In the genomic region with DNA sequence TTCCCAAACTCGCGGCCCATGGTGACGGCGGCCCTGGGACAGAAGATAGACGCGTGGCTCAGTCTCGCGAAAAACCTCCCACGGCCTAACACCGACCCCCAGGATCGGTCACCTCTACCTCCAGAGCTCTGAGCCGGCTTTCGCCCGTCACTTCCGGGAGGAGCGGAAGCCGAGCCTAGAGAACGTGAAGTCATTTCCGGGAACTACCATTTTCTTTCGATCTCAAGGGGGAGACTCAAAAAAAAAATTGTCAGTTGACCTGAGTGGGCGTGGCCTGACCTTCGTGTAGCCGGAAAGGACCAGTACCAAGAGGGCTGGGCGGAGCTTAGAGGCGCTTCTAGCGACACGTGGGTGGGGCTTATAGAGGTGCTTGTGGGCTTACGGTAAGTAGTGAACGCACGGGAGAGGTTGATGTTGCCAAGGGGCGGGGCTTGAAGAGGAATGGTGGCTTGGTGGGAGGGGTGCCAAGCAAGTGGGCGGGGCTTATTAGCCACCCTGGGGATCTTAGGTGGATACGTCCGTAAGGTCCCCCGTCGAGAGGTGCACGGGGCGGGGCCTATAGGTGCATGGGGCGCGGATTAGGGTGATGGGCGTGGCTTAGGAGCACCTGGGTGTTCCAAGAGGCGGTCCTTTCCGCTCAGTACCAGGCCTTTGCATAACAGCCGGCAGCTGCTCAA, we compare ENCODE assay signal across 8 mouse cellular contexts. TPM values are rescaled to one million over a fixed set of nuclear protein-coding genes. Genes with fewer than 3 reads are reported as not detected.
A peak's percentile ranks its signal among the peaks of the same experiment; 100 is the strongest.
DNase-seq lines count a peak whose midpoint lies in the region; ATAC-seq and TF ChIP-seq lines count a peak whose summit lies in the region.

Uqcrq (minus strand) TSS at position 162 of the 677 bp plus-strand sequence.
Gdf9 (plus strand) TSS at position 354 of the 677 bp plus-strand sequence.

- H3K9ac ChIP-seq in CH12.LX (ENCODE audit: insufficient read depth, low read depth), result peak within 1 kb of the TSS; percentile 99
- H3K9ac ChIP-seq in forebrain, embryonic 11.5 days (ENCODE audit: low read length), result peak within 1 kb of the TSS; percentile 86
- peak within 1 kb of the TSS; percentile 97 for H3K9ac ChIP-seq in heart, embryonic 16.5 days (ENCODE audit: low read length)
- peak within 1 kb of the TSS; percentile 87 for H3K9ac ChIP-seq in liver, embryonic 15.5 days
- peak within 1 kb of the TSS; percentile 86 for H3K9ac ChIP-seq in neural tube, embryonic 12.5 days

- TF ChIP-seq CTCF in CH12.LX (conservative IDR thresholded peaks at IDR 0.05 in 1 of 2, IDR thresholded peaks at IDR 0.05 in 1 of 2; ENCODE audit: low read depth in 2 of 2, low read length in 2 of 2), result no peak

- WGBS in forebrain, embryonic 11.5 days, result under 1% methylated on average over 44 of the region's 44 CpGs
- under 1% methylated on average over 44 of the region's 44 CpGs for WGBS in heart, embryonic 16.5 days
- under 1% methylated on average over 44 of the region's 44 CpGs for WGBS in liver, embryonic 15.5 days (ENCODE audit: insufficient replicate concordance)
- under 1% methylated on average over 44 of the region's 44 CpGs for WGBS in neural tube, embryonic 12.5 days

- dilution Hi-C loops in CH12.LX (cut with MboI; ENCODE audit: extremely low pct_ligation_motif_present, extremely low pct_unique_long_range_greater_than_20kb, low sequenced_read_pairs), result no loop called here

- TF ChIP-seq EP300 in CH12.LX (IDR thresholded peaks at IDR 0.05; ENCODE audit: low read length), result no peak

- TF ChIP-seq RAD21 in CH12.LX (IDR thresholded peaks at IDR 0.05; ENCODE audit: low read depth, low read length), result no peak

- H3K27ac ChIP-seq in CH12.LX (ENCODE audit: insufficient read depth, low read depth), result peak within 1 kb of the TSS; percentile 92
- peak within 1 kb of the TSS; percentile 50 for H3K27ac ChIP-seq in forebrain, embryonic 11.5 days (ENCODE audit: low read depth, low read length)
- H3K27ac ChIP-seq in heart, embryonic 16.5 days (ENCODE audit: low read length), result peak within 1 kb of the TSS; percentile 94
- peak within 1 kb of the TSS; percentile 90 for H3K27ac ChIP-seq in liver, embryonic 15.5 days (replicated peaks)
- peak within 1 kb of the TSS; percentile 32; the same call in 1 of the 2 replicates for H3K27ac ChIP-seq in neural tube, embryonic 12.5 days

- peak; percentile 95 for ATAC-seq in forebrain, embryonic 11.5 days (replicated peaks; ENCODE audit: low FRiP score)
- peak; percentile 96 for ATAC-seq in heart, embryonic 16.5 days (replicated peaks; ENCODE audit: extremely low read depth, insufficient read depth, low FRiP score)
- ATAC-seq in liver, embryonic 15.5 days (ENCODE audit: insufficient read depth), result peak; percentile 87
- ATAC-seq in neural tube, embryonic 12.5 days (ENCODE audit: low FRiP score, low read depth), result peak; percentile 96

- H3K36me3 ChIP-seq in CH12.LX (replicated peaks in 1 of 2; ENCODE audit: control insufficient read depth in 1 of 2, insufficient read depth in 1 of 2, low read length in 1 of 2), result peaks cover 12 to 29% of the 10 kb centered on the region in 2 experiments
- H3K36me3 ChIP-seq in forebrain, embryonic 11.5 days (ENCODE audit: control insufficient read depth, insufficient read depth, low read length), result no peaks in the 10 kb centered on the region; the same call in 1 of the 2 replicates
- peaks cover 9% of the 10 kb centered on the region for H3K36me3 ChIP-seq in heart, embryonic 16.5 days (ENCODE audit: control insufficient read depth, insufficient read depth)
- peaks cover 14% of the 10 kb centered on the region for H3K36me3 ChIP-seq in liver, embryonic 15.5 days (replicated peaks)
- peaks cover 15% of the 10 kb centered on the region for H3K36me3 ChIP-seq in neural tube, embryonic 12.5 days

- peaks cover 3% of the 10 kb centered on the region for H3K27me3 ChIP-seq in CH12.LX (replicated peaks)
- H3K27me3 ChIP-seq in forebrain, embryonic 11.5 days (ENCODE audit: control insufficient read depth, insufficient read depth, low read length), result no peaks in the 10 kb centered on the region
- no peaks in the 10 kb centered on the region for H3K27me3 ChIP-seq in heart, embryonic 16.5 days (ENCODE audit: control insufficient read depth, insufficient read depth, low read length)
- H3K27me3 ChIP-seq in liver, embryonic 15.5 days, result no peaks in the 10 kb centered on the region
- no peaks in the 10 kb centered on the region for H3K27me3 ChIP-seq in neural tube, embryonic 12.5 days (replicated peaks)

- peak within 1 kb of the TSS; percentile 85 for H3K4me2 ChIP-seq in CH12.LX (ENCODE audit: insufficient read depth, low read depth, poor library complexity, severe bottlenecking)
- peak within 1 kb of the TSS; percentile 85 for H3K4me2 ChIP-seq in forebrain, embryonic 11.5 days (ENCODE audit: low read depth, low read length, severe bottlenecking)
- peak within 1 kb of the TSS; percentile 89 for H3K4me2 ChIP-seq in heart, embryonic 16.5 days (ENCODE audit: low read depth, low read length)
- H3K4me2 ChIP-seq in liver, embryonic 15.5 days, result peak within 1 kb of the TSS; percentile 87
- H3K4me2 ChIP-seq in neural tube, embryonic 12.5 days (replicated peaks), result peak within 1 kb of the TSS; percentile 81

- H3K79me2 ChIP-seq in CH12.LX (replicated peaks; ENCODE audit: control insufficient read depth, extremely low read depth, insufficient read depth, poor library complexity, severe bottlenecking), result peaks cover 18% of the 10 kb centered on the region

- peak within 1 kb of the TSS; percentile 91 to 100 (median 98) for H3K4me3 ChIP-seq in CH12.LX (replicated peaks in 1 of 3; ENCODE audit: low read depth in 2 of 3, low read length in 2 of 3, poor library complexity in 1 of 3)
- peak within 1 kb of the TSS; percentile 97 for H3K4me3 ChIP-seq in forebrain, embryonic 11.5 days (ENCODE audit: low read depth, low read length)
- peak within 1 kb of the TSS; percentile 96 for H3K4me3 ChIP-seq in heart, embryonic 16.5 days (ENCODE audit: low read length)
- H3K4me3 ChIP-seq in liver, embryonic 15.5 days (replicated peaks), result peak within 1 kb of the TSS; percentile 96
- peak within 1 kb of the TSS; percentile 92 for H3K4me3 ChIP-seq in neural tube, embryonic 12.5 days

- peaks cover 8 to 21% of the 10 kb centered on the region in 2 experiments for H3K4me1 ChIP-seq in CH12.LX (ENCODE audit: control insufficient read depth in 1 of 2, insufficient read depth in 2 of 2)
- peaks cover 3% of the 10 kb centered on the region; the same call in 1 of the 2 replicates for H3K4me1 ChIP-seq in forebrain, embryonic 11.5 days (replicated peaks; ENCODE audit: control insufficient read depth, insufficient read depth, low read length)
- H3K4me1 ChIP-seq in heart, embryonic 16.5 days (ENCODE audit: control insufficient read depth, insufficient read depth, low read length), result peaks cover 12% of the 10 kb centered on the region
- H3K4me1 ChIP-seq in liver, embryonic 15.5 days (replicated peaks), result peaks cover 48% of the 10 kb centered on the region
- peaks cover 8% of the 10 kb centered on the region for H3K4me1 ChIP-seq in neural tube, embryonic 12.5 days

- peak; percentile 93 for TF ChIP-seq POLR2A in CH12.LX (IDR thresholded peaks at IDR 0.05; ENCODE audit: low read depth, low read length)

- DNase-seq in CH12.LX (ENCODE audit: extremely low read depth), result peak; percentile 100
- peak; percentile 100 for DNase-seq in c-Kit-positive CD71-positive TER-119-negative erythroid progenitor cells, embryonic 14.5 days (ENCODE audit: low read depth)
- peak; percentile 98 for DNase-seq in forebrain, embryonic 11.5 days (ENCODE audit: low spot score)
- DNase-seq in kidney, postnatal 36 days, result peak; percentile 100
- peak; percentile 100 for DNase-seq in telencephalon, adult 2 months (ENCODE audit: low read depth, low spot score)

- in situ Hi-C loops in CH12.LX (cut with MboI; ENCODE audit: low pct_ligation_motif_present, low pct_unique_long_range_greater_than_20kb, low sequenced_read_pairs), result no loop called here

- no peaks in the 10 kb centered on the region for H3K9me3 ChIP-seq in CH12.LX (replicated peaks; ENCODE audit: low read length)
- no peaks in the 10 kb centered on the region for H3K9me3 ChIP-seq in forebrain, embryonic 11.5 days (ENCODE audit: control insufficient read depth, low read length)
- no peaks in the 10 kb centered on the region for H3K9me3 ChIP-seq in heart, embryonic 16.5 days (replicated peaks; ENCODE audit: control insufficient read depth, low read length)
- H3K9me3 ChIP-seq in liver, embryonic 15.5 days (replicated peaks), result no peaks in the 10 kb centered on the region
- no peaks in the 10 kb centered on the region for H3K9me3 ChIP-seq in neural tube, embryonic 12.5 days

TF ChIP-seq in CH12.LX, 34 proteins besides CTCF, POLR2A, EP300 and RAD21 (continues in another document):
- no peak; the same call in 1 of the 2 replicates for TF ChIP-seq GABPA (IDR thresholded peaks at IDR 0.05; ENCODE audit: insufficient replicate concordance, low read depth, low read length)
- TF ChIP-seq ZC3H11A (IDR thresholded peaks at IDR 0.05; ENCODE audit: low read depth, low read length), result no peak
- TF ChIP-seq IRF4 (IDR thresholded peaks at IDR 0.05; ENCODE audit: low read depth, low read length), result no peak
- TF ChIP-seq ETS1 (conservative IDR thresholded peaks at IDR 0.05; ENCODE audit: low read depth, low read length), result peak; percentile 37; the same call in 1 of the 2 replicates
- TF ChIP-seq SMC3 (IDR thresholded peaks at IDR 0.05; ENCODE audit: low read depth, low read length), result no peak
- 0 out of 2 replicates have a peak, but pooled peaks have one; percentile 6 for TF ChIP-seq USF2 (conservative IDR thresholded peaks at IDR 0.05; ENCODE audit: low read depth, low read length)
- 0 out of 2 replicates have a peak, but pooled peaks have one; percentile 14 for TF ChIP-seq ZMIZ1 (IDR thresholded peaks at IDR 0.05; ENCODE audit: low read depth, low read length)

RNA-seq across cellular contexts. Expression of gene Uqcrq, which starts in this region (rescaled TPM):
- total RNA-seq in CH12.LX (2012; rRNA removed) (103 and 120 TPM in 2 replicates), CH12.LX (2014; rRNA removed) (136 and 168 TPM in 2 replicates)
- polyA plus RNA-seq in CH12.LX (2012; ENCODE audit: insufficient read length, low read depth), result 642 and 765 TPM in 2 replicates
- 564 and 579 TPM in 2 replicates for polyA plus RNA-seq in forebrain, embryonic 11.5 days (2014; fragmentation: Nextera tagmentation; extraction: Ambion mirVana)
- polyA plus RNA-seq in heart, embryonic 16.5 days (2015; fragmentation: Nextera tagmentation; extraction: Ambion mirVana), result 1,391 and 1,425 TPM in 2 replicates
- 473 and 512 TPM in 2 replicates for polyA plus RNA-seq in liver, embryonic 15.5 days (2015; fragmentation: Nextera tagmentation; extraction: Ambion mirVana)
- polyA plus RNA-seq in neural tube, embryonic 12.5 days (2016; fragmentation: Nextera tagmentation; extraction: Ambion mirVana), result 607 and 637 TPM in 2 replicates

RNA-seq across cellular contexts. Expression of gene Gdf9, which starts in this region (rescaled TPM):
- 0.13 TPM in 2 replicates for total RNA-seq in CH12.LX (2012; rRNA removed)
- 0.16 TPM in 1 of 2 replicates, not detected in the other for total RNA-seq in CH12.LX (2014; rRNA removed)
- not detected in 2 replicates for polyA plus RNA-seq in CH12.LX (2012; ENCODE audit: insufficient read length, low read depth)
- polyA plus RNA-seq in forebrain, embryonic 11.5 days (2014; fragmentation: Nextera tagmentation; extraction: Ambion mirVana), result 1.2 and 1.4 TPM in 2 replicates
- polyA plus RNA-seq in heart, embryonic 16.5 days (2015; fragmentation: Nextera tagmentation; extraction: Ambion mirVana), result 1.2 and 1.6 TPM in 2 replicates
- 0.13 and 0.24 TPM in 2 replicates for polyA plus RNA-seq in liver, embryonic 15.5 days (2015; fragmentation: Nextera tagmentation; extraction: Ambion mirVana)
- 1.8 and 2.1 TPM in 2 replicates for polyA plus RNA-seq in neural tube, embryonic 12.5 days (2016; fragmentation: Nextera tagmentation; extraction: Ambion mirVana)

Comparison
In these comparisons a context has a peak if more than half of its experiments do, and no peak if none do; other contexts are left out.
1. Peak in every context shown above with its lines: DNase-seq, ATAC-seq, H3K4me3 ChIP-seq and H3K27ac ChIP-seq.
2. H3K27ac ChIP-seq: peak in every context shown above with its lines; median percentile 94 in heart, embryonic 16.5 days; 92 in CH12.LX; 90 in liver, embryonic 15.5 days; 50 in forebrain, embryonic 11.5 days; 32 in neural tube, embryonic 12.5 days.